Mouse (Mus musculus) forebrain, embryonic 10.5 days (tissue): ENCODE data around the gene Btg1. TPM values are rescaled to one million over a fixed set of nuclear protein-coding genes. Genes with fewer than 3 reads are reported as not detected.
A peak's percentile ranks its signal among the peaks of the same experiment; 100 is the strongest.

Experiments
- DNase-seq: peaks from one replicate; pipeline ENCODE4 v3.0.0-alpha.2; 2017; ENCODE audit warnings: low spot score; ENCODE audit errors: extremely low spot score
- H3K27ac ChIP-seq: fragments of 300-500 bp; sonication (generic); 2 replicates; pipeline ENCODE4 v1.5.1; 2016; ENCODE audit warnings: mild to moderate bottlenecking
- H3K27me3 ChIP-seq: fragments of 300-500 bp; sonication (generic); 2 replicates; pipeline ENCODE4 v1.6.1; 2016; ENCODE audit warnings: mild to moderate bottlenecking; ENCODE audit not compliant: poor library complexity, severe bottlenecking
- H3K36me3 ChIP-seq: fragments of 300-500 bp; sonication (generic); replicated peaks from 2 replicates; pipeline ENCODE4 v1.6.1; 2016; ENCODE audit warnings: mild to moderate bottlenecking, moderate library complexity
- H3K4me1 ChIP-seq: fragments of 300-500 bp; sonication (generic); 2 replicates; pipeline ENCODE4 v1.6.1; 2016
- H3K4me3 ChIP-seq: fragments of 300-500 bp; sonication (generic); 2 replicates; pipeline ENCODE4 v1.5.1; 2016; ENCODE audit warnings: mild to moderate bottlenecking, moderate library complexity
- H3K9me3 ChIP-seq: fragments of 300-500 bp; sonication (generic); 2 replicates; pipeline ENCODE4 v1.6.1; 2016; ENCODE audit warnings: mild to moderate bottlenecking, moderate library complexity
- WGBS: fragments of 180-500 bp; shearing (Covaris S2); methylation state at CpG from one replicate; pipeline ENCODE4 v1.1.7; 2016; 5-methylcytosine and 5-hydroxymethylcytosine counted together
- polyA plus RNA-seq: library from polyadenylated mRNA; unstranded; fragments of >200 nt; fragmentation: Nextera tagmentation; extraction: Ambion mirVana; gene quantifications from 2 replicates; pipeline ENCODE4 v1.2.1, GENCODE M21; 2016

Btg1 gene
- polyA plus RNA-seq, 1 experiment from 2014 or later: 20.7 TPM

DNA sequence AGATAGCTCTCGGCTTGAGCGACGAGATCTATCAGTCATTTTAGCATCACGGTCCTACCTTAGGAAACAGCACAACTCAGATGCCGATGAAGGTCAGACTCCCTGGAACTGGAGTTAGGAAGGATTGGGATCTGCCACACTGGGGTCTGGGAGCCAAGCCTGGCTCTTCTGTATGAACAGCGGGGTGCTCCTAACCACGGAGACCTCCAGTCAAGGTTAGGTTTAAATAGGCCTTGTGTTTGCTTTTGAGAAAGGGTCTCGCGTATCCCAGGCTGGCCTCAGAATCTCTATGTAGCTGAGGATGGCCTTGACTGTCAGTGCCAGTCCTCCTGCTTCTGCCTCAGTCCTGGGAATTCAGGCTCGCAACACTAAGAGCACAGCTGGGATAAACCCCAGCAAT, 10.5 kb downstream of the Btg1 start:
- no peak for DNase-seq
- no peak overlapping the region for H3K4me3 ChIP-seq
- H3K9me3 ChIP-seq: no peaks in the 10 kb centered on the region
- H3K4me1 ChIP-seq: peaks cover 13% of the 10 kb centered on the region
- no peaks in the 10 kb centered on the region for H3K27me3 ChIP-seq
- H3K36me3 ChIP-seq: peaks cover 78% of the 10 kb centered on the region
- 95% methylated on average over 10 of the region's 10 CpGs for WGBS
- H3K27ac ChIP-seq: no peak overlapping the region

- Histone ChIP-seq H3K27ac (no peak overlapping the region), H3K36me3 (peaks cover 69% of the 10 kb centered on the region), H3K4me3 (no peak overlapping the region), H3K4me1 (peaks cover 11% of the 10 kb centered on the region; the same call in 1 of the 2 replicates), H3K9me3 (no peaks in the 10 kb centered on the region), H3K27me3 (no peaks in the 10 kb centered on the region)
- WGBS: 94% methylated on average over 16 of the region's 16 CpGs
- DNase-seq: no peak
Observed at GRCm38 (mm10) chr10:96628100-96628912, 11.5 kb downstream of the Btg1 start.

DNA sequence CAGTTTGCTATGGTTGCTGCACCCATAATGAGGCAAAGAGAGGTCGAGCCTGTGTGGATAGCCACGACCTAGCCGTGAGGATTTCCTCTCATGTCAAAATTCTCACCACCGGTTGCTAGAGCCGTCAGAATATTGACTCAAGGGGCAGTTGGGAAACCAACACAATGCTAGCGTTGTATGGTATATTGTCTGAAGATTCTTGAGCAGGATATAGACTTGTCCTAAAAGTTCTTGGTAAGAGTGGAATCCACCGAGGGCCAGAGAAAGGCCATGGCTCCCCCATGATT, 12.1 kb downstream of the Btg1 start:
- WGBS: 92% methylated on average over 7 of the region's 7 CpGs
- no peak for DNase-seq
- peaks cover 63% of the 10 kb centered on the region for H3K36me3 ChIP-seq
- H3K9me3 ChIP-seq: no peaks in the 10 kb centered on the region
- H3K4me1 ChIP-seq: peaks cover 11% of the 10 kb centered on the region; the same call in 1 of the 2 replicates
- no peak overlapping the region for H3K27ac ChIP-seq
- no peaks in the 10 kb centered on the region for H3K27me3 ChIP-seq
- H3K4me3 ChIP-seq: no peak overlapping the region

- 87% methylated on average over 5 of the region's 5 CpGs for WGBS
- H3K9me3 ChIP-seq: no peaks in the 10 kb centered on the region
- H3K4me1 ChIP-seq: peaks cover 8% of the 10 kb centered on the region; the same call in 1 of the 2 replicates
- H3K4me3 ChIP-seq: no peak overlapping the region
- no peak overlapping the region for H3K27ac ChIP-seq
- H3K27me3 ChIP-seq: no peaks in the 10 kb centered on the region
- H3K36me3 ChIP-seq: peaks cover 53% of the 10 kb centered on the region
- no peak for DNase-seq
Observed at GRCm38 (mm10) chr10:96630110-96630509, 13.3 kb downstream of the Btg1 start.

DNA sequence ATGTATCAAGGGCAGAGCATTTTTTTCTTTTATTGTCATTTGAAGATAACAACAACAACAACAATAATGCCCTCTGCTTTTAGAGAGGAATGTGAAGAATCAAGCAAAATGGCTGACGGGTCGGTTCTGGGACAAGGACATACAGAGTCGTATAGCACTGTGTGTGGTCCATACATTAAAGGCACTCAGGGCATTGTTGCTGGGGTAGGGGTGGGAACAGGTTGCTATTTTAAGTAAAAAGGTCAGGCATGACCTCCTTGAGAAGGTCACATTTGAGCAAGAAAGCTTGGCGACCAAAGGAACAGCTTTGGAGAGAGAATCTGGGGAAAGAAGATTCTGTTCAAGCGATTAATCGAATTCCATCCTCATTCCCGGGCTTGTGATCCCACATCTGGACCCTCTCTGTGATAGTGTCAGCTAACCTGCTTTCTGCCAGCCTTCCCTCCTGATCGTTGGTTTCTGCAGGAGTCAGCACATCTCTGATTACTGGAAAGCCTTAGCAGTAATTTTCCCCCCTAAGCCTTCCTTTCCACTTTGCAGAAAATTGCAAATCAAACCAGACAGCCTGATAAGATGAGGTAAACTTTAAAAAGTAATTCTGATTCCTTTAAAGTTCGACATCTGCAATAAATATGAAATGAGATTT, 14.4 kb downstream of the Btg1 start:
- Histone ChIP-seq H3K27ac (no peak overlapping the region), H3K9me3 (no peaks in the 10 kb centered on the region), H3K36me3 (peaks cover 46% of the 10 kb centered on the region), H3K4me1 (peaks cover 4% of the 10 kb centered on the region; the same call in 1 of the 2 replicates), H3K27me3 (no peaks in the 10 kb centered on the region), H3K4me3 (no peak overlapping the region)
- 77% methylated on average over 9 of the region's 9 CpGs for WGBS
- no peak for DNase-seq

DNA sequence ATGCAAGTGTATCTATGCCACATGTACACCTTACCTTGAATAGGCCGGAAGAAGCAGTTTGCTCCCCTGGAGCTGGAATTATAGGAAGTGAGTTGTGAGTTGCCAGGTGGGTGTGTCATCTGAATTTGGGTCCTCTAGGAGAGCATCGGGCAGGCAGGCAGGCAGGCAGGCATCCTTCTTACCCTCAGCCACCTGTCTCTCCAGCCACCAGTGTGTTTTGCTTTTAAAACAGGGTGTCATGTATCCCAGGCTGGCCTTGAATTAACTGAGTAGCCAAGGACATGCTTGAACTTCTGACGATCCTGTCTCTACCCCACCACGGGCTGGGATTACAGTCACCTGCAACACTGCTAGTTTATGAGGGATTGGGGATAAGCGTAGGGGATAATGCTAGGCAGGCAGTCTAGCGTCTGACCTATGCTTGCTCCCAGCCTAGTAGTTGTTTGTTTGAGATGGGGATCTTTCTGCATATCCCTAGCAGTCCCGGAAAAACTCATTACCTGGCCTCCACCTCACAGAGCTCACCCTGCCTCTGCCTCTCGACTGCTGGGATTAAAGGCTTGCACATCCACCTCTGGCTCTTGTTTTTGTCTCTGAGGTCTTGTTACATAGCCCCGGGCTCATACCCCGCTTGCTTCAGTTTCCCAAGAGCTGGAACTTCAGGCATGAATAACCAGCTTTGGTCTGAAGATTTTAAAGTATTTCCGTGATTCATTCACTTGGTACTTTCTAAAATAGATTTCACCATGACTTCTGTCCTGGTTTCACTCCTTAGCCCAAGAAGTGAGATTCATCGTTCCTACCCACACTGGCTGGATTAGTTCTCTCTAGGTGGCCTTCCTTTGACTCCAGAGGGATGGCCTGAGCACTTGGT, 15.7 kb downstream of the Btg1 start:
- WGBS: 84% methylated on average over 12 of the region's 12 CpGs
- Histone ChIP-seq H3K4me3 (no peak overlapping the region), H3K27me3 (no peaks in the 10 kb centered on the region), H3K9me3 (no peaks in the 10 kb centered on the region), H3K36me3 (peaks cover 33% of the 10 kb centered on the region), H3K4me1 (peaks cover 4% of the 10 kb centered on the region; the same call in 1 of the 2 replicates), H3K27ac (no peak overlapping the region)
- DNase-seq: no peak

DNA sequence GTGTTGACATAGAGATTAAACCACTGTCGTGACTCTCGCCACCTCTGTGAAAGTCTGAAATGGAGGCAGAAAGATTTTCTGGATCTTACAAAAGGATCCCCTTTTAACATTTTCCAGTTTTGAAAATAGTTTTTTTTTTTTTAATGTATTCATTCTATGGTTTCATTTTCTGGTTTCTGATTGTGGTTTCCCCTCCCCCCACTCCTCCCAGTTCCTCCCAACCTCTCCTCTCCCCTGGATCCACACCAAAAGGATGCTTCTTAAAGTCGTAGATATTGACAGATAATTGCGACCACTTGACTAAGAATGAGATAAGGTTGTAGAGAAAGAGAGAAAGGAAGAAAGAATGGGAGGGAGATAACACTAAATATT, 16.3 kb downstream of the Btg1 start:
- no peak overlapping the region for H3K4me3 ChIP-seq
- H3K36me3 ChIP-seq: peaks cover 28% of the 10 kb centered on the region
- H3K9me3 ChIP-seq: no peaks in the 10 kb centered on the region
- H3K27me3 ChIP-seq: no peaks in the 10 kb centered on the region
- WGBS: 79% methylated on average over 4 of the region's 4 CpGs
- no peak overlapping the region for H3K27ac ChIP-seq
- DNase-seq: no peak
- H3K4me1 ChIP-seq: peaks cover 4% of the 10 kb centered on the region; the same call in 1 of the 2 replicates

DNA sequence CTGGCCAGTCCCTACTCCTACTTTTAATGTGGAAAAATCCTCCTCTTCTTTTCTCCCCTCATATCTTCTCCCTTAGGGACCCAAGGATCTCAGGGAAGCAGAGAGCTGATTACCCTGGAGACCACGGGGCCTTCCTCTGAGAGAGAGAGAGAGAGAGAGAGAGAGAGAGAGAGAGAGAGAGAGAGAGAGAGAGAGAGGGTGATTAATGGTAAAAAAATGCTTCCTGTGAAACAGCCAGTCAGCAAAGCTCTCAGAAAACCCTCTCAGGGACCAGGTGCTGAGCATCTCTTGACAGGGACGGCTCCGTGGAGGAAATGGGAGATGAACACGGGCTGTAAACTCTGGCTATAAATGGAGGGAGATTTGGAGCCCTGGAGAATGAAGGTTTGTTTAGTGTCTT, 18.7 kb downstream of the Btg1 start:
- H3K9me3 ChIP-seq: no peaks in the 10 kb centered on the region
- 79% methylated on average over 4 of the region's 4 CpGs for WGBS

DNA sequence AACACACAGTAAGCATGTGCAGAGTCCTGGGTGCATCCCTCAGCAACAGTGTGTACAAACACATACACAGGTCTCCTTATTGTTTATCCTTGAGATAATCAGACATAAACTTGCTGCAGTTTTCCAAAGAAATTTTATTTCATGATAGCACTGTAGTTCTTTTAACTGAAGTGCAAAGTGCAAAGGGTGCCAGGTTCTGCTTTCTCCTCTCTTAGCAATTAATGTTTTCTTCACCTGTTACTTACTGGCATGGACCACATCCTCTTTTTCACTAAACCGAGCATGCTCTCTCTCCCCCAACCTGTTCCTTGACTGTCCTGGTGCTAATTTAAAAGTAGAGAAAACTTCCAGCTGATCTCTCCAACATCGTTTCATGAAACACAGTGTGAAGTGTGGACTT, 21.7 kb downstream of the Btg1 start:
- Histone ChIP-seq H3K27ac (no peak overlapping the region), H3K9me3 (no peaks in the 10 kb centered on the region), H3K4me3 (no peak overlapping the region), H3K4me1 (no peaks in the 10 kb centered on the region), H3K27me3 (no peaks in the 10 kb centered on the region), H3K36me3 (0 out of 2 replicates have a peak, but pooled peaks cover 3% of the 10 kb centered on the region)
- 90% methylated on average over 2 of the region's 2 CpGs for WGBS
- no peak for DNase-seq

More for the DNA sequence above, 18.7 kb downstream of the Btg1 start:
- Histone ChIP-seq H3K4me3 (no peak overlapping the region), H3K27ac (0 out of 2 replicates have a peak overlapping the region, but pooled peaks have one; percentile 40), H3K36me3 (peaks cover 11% of the 10 kb centered on the region), H3K27me3 (no peaks in the 10 kb centered on the region), H3K4me1 (peaks cover 4% of the 10 kb centered on the region; the same call in 1 of the 2 replicates)
- no peak for DNase-seq

DNA sequence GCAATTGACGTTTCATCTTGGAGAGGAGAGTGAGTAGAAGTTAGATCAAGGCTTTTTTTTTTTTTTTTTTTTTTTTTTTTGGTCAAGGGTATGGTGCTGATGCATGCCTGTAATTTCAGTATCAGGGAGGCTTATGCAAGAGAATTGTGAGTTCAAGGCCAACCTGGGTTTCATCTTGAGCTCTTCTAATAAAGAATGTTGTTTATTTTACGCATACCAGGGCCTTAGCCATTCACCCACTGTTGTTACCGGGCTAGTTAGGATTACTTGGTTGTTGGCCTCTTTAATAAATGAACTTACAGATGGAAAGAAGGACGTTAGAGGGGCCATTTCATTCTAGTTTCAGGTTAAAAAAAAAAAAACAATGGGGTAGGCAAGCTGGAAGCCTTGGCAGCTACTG, 25.2 kb downstream of the Btg1 start:
- Histone ChIP-seq H3K9me3 (no peaks in the 10 kb centered on the region), H3K27me3 (no peaks in the 10 kb centered on the region), H3K27ac (no peak overlapping the region), H3K4me3 (no peak overlapping the region), H3K4me1 (peaks cover 17% of the 10 kb centered on the region), H3K36me3 (no peaks in the 10 kb centered on the region)
- WGBS: 79% methylated on average over 4 of the region's 4 CpGs
- DNase-seq: no peak

DNA sequence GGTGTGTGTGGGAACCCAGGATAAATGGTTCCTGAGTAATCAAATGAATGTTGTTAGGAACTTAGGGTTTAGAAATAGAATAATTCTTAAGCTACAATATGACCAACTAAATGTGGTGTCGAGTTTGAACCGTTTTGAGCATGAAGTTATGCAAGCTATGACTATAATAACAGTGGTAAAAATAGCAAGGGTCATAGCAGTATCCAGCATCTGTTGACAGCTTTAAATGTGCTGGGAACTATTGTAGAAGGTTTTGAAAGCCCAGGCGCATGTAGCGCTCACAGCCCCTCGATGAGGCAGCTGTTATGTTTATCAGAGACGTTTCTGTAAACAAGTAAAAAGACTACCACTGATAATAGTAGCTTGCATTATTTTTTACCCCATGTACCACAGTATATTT, 25.9 kb downstream of the Btg1 start:
- no peaks in the 10 kb centered on the region for H3K27me3 ChIP-seq
- H3K36me3 ChIP-seq: no peaks in the 10 kb centered on the region
- H3K4me3 ChIP-seq: no peak overlapping the region
- WGBS: 89% methylated on average over 6 of the region's 6 CpGs
- no peak overlapping the region for H3K27ac ChIP-seq
- peaks cover 24% of the 10 kb centered on the region for H3K4me1 ChIP-seq
- DNase-seq: no peak
- H3K9me3 ChIP-seq: no peaks in the 10 kb centered on the region

GRCm38 (mm10) chr10:96645183-96645582, 28.4 kb downstream of the Btg1 start:
- DNase-seq: no peak

More at GRCm38 (mm10) chr10:96645183-96645582, 28.4 kb downstream of the Btg1 start:
- Histone ChIP-seq H3K9me3 (no peaks in the 10 kb centered on the region), H3K4me3 (no peak overlapping the region), H3K27ac (0 out of 2 replicates have a peak overlapping the region, but pooled peaks have one; percentile 83), H3K27me3 (no peaks in the 10 kb centered on the region), H3K4me1 (peaks cover 27% of the 10 kb centered on the region), H3K36me3 (no peaks in the 10 kb centered on the region)
- 76% methylated on average over 1 of the region's 1 CpGs for WGBS
